Mouse (Mus musculus): ENCODE measurements around the gene Usp30. TPM values are rescaled to one million over a fixed set of nuclear protein-coding genes. Genes with fewer than 3 reads are reported as not detected.

Usp30 gene
- total RNA-seq, 2 experiments from 2014 or later = 7.2 to 8.2 TPM

DNA sequence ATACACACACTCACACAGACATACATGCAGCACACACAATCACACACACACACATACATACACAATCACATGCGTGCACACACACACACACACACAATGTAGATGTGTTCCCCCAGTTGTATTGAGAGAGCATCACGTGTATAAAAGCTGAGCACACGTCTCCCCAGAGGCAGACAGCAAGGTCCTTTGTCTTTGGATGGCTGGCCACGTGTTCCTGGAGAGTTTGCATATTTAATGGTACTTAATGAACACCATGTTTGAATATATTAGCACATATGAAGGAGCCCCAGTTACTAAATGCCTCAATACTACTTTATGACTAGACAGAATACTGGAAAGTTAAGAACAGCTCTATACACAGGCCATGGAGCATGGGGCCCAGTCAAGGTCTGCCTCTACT lies 1.3 kb upstream of the Usp30 start:
- no peak for DNase-seq (ENCODE audit: low spot score)

DNA sequence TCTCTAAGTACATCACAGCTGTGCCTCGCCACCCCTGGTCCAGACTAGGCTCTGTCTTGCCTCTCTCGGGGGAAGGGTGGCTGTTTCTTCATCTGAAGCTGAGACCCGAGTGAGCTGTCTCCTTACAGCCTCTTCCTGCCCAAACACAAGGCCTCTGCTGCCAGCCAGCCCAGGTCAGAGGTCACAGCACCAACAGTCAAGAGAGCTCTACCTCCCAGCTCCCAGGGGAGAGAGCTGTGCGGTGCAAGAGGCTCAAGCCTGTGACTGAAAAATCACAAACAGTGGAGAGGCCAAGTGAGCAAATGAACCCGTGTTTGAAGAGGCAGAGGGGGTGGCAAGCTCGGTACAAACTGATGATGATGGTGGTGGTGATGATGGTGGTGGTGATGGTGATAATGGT lies 1.3 kb downstream of the Usp30 start:
- no peak for DNase-seq (ENCODE audit: low spot score)

- no peak for DNase-seq (ENCODE audit: low spot score)
Observed at GRCm38 (mm10) chr5:114067543-114067942, 2.3 kb downstream of the Usp30 start.

DNA sequence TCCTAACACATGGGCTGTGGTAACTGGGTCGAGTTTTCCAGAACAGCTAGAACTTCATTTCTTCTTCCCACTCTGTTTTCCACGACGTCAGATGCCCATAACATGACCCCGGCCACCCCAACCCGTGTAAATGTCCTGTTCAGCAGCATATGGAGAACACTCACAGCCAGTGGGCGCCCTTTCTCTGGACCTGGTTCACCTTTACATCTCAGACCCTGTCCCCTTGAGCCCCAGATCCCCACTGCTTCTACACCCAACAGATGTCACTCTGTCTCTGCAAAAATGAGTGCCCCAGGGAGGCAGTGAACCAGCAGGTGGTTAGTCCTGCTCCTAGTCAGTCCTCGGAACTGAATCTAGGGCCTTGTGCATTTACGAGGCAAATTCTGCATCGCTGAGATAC lies 2.7 kb downstream of the Usp30 start:
- no peak for DNase-seq (ENCODE audit: low spot score)

- no peak for DNase-seq (ENCODE audit: low spot score)
Observed at GRCm38 (mm10) chr5:114070858-114071257, 5.6 kb downstream of the Usp30 start.

DNA sequence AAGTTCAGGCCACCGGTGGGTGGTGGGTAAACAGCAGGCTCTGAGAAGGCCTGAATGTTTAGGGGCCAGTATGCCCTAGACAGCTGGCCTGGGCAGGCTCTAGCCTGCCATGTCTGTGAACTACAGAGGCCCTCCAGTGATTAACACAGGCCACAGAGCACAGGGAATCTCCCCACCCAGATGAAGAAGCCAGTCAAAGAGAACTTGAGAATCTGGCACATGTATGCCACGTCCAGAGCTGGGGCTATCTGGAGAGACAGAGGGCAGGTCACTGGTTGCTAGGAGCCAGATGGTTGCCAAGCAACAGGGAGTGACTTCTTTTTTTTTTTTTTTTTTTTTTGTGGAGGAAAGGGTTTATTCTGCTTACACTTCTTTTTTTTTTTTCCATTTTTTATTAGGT lies 7.0 kb downstream of the Usp30 start:
- DNase-seq (ENCODE audit: low spot score) = no peak

- DNase-seq (ENCODE audit: low spot score) = no peak
Observed at GRCm38 (mm10) chr5:114077009-114077408, 11.7 kb downstream of the Usp30 start.

DNA sequence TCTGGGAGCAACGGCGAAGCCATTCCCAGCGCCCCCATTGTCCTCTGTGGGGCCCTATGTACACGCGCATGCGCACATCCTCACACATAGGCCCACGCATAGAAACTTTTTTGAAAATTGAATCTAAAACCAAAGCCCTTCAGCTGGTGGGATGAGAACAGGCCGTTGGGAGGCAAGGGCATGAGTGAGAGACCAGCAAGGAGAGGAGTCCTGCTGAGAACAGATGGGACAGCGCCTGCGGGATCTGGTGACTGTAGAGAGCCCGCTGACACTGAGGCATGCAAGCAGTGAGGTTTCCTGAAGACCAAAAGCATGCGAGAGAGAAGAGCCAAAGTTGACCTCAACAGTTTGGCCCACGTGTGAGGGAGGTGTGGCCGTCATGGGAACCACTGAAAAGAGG lies 20.2 kb downstream of the Usp30 start:
- no peak for DNase-seq (ENCODE audit: low spot score)

GRCm38 (mm10) chr5:114087875-114088480 lies 22.7 kb downstream of the Usp30 start:
- DNase-seq (ENCODE audit: low spot score) = no peak

- DNase-seq (ENCODE audit: low spot score) = no peak
Observed at GRCm38 (mm10) chr5:114090421-114091013, 25.3 kb downstream of the Usp30 start.

DNA sequence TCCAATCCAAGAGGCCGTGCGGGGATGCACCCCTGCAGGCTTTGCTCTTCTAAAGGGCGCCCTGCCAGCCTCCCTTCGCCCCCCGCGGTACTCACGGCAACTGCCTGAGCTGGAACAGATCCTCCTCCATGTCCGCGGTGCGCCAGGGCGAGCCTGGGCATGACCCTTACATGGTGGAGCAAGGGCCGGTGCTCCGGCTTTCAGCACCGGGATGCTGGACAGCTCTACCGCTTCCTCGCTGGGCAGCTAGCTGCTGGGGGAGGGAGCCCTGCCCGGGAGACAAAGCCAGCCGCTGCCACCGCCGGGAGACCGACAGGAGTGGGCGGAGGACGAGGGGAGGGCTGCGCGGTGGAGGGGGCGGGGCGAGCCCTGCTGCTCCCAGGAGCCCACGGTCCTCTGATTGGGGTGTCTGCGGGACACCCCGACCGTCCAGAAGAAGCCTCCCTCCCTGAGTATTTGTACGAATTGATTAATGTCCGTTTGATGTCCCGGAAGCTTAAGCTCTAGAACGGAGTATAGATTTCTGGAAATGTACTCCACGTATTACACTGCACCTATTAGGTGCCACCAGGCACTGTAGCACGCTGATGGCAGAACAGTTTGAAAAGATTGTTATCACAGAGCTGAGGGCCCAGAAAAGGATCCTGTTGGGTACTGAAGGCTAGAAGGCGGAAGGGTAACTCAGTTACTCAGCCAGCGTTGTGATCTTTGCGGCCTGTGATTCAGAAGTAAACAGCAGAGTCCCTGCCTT lies 26.0 kb downstream of the Usp30 start, which contains the start of gene Svop:
TSS of gene Svop (minus strand) at position 514 of the 751 bp plus-strand sequence.
- peak; percentile 46 for DNase-seq (ENCODE audit: low spot score)

- DNase-seq (ENCODE audit: low spot score) = peak; percentile 92
Observed at GRCm38 (mm10) chr5:114099709-114100389, 34.6 kb downstream of the Usp30 start.

DNA sequence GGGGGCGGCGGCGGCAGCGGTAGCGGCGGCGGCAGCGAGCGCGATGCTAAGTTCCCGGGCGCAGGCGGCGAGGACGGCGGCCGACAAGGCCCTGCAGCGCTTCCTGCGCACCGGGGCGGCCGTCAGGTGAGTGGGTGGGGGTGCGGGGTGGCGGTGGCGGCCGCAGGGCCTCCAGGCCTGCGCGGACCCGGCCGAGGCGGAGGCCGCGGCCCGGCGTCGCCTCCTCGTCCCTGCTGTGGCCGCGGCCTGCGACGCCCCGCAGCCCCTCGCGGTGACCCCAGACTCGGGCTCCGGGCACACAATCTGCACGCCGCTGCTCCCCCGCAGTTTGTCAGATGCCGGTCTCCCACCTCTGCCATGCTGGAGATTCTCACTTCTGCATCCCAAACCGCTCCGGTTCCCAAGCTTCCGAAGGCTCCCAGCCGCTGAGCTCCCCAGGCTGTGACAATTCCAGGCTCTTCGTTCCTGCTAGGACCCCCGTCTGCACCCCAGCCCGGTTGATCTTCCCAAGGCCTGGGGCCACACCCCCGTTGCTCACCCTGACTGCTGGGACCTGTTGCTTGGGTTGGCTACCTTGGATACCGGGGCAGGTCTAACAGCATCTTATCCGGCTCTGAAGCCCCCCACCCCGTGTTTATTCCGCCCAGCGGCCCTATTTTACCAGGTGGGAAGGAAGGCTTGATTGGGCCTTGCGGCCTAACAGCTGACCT lies 35.3 kb downstream of the Usp30 start:
- DNase-seq (ENCODE audit: low spot score) = no peak

- DNase-seq (ENCODE audit: low spot score) = no peak
Observed at GRCm38 (mm10) chr5:114101873-114102272, 36.6 kb downstream of the Usp30 start.

DNA sequence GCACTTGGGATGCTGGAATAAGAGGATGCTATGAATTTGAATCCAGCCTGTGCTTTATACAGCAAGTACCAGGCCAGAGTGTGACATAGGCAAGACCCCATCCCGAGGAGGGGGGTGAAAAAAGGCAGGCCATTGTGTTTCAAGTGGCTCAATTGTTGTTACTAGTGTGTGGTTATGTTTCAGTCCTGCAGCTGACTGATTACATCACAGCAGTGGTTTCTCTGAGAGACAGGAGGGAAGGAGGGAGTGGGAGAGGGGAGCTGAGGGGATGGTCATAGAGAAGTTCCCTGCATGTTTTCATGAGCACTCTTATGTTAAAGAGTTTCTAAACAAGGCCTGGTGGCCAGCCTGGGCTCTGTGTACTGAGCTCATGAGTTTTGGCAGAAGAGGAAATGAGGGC lies 37.5 kb downstream of the Usp30 start:
- no peak for DNase-seq (ENCODE audit: low spot score)

- DNase-seq (ENCODE audit: low spot score) = no peak
Observed at GRCm38 (mm10) chr5:114106391-114106935, 41.2 kb downstream of the Usp30 start.

DNA sequence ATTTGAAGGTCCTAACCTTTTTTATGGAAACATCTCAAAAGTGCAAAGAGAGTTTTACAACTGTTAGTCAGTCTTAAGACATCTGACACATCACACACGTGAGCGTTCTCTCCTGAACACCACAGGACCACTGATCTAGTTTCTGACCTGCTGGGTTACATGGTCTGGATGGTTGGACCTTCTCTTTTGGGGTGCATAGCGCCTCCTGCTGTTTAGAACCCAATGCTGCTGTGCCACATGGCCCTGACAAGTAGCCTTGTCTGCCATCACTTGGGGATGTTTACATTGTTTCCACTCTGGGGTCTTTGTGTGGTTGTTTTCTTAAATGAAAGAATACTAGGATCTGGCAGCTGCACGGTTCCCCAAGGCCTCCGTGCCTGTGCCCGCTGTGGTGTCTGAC lies 48.1 kb downstream of the Usp30 start:
- no peak for DNase-seq (ENCODE audit: low spot score)

DNA sequence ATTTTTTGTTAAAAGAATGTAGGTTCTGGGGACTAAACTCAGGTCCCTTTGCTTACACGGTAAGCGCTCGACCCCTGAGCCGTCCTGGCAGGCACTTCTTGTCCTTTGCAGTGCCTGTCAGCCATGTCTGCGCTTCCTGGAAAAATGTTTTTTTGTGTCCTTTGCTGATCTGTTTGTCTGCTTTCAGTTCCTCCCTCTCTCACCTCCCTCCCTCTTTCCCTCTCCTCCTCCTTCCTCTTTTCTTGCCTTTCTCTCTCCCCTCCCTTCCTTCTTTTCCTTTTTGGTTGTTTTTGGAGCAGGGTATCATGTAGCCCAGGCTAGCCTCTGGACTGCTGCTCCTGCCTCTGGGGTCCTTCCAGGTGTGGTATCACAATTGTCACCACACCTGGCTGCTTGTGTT lies 49.8 kb downstream of the Usp30 start:
- no peak for DNase-seq (ENCODE audit: low spot score)

DNA sequence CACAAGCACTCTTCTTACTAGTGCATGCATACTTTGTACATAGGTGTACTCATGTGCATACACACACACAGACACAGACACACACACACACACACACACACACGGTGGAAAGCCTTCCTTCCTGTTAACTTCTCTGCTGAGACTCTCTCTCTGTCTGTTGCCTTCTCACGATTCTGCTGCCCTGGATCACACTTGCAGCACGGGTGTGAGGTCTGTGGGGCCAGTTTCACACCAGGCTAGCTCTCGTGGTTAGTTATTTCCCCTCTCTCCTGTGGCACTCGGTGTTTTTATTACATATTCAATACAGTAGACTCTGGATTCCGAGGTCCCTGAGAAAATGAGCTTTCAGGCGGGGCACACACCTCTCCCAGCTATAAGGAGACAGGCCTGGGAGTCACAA lies 51.3 kb downstream of the Usp30 start:
- DNase-seq (ENCODE audit: low spot score) = no peak

- no peak for DNase-seq (ENCODE audit: low spot score)
Observed at GRCm38 (mm10) chr5:114119806-114120205, 54.5 kb downstream of the Usp30 start.

DNA sequence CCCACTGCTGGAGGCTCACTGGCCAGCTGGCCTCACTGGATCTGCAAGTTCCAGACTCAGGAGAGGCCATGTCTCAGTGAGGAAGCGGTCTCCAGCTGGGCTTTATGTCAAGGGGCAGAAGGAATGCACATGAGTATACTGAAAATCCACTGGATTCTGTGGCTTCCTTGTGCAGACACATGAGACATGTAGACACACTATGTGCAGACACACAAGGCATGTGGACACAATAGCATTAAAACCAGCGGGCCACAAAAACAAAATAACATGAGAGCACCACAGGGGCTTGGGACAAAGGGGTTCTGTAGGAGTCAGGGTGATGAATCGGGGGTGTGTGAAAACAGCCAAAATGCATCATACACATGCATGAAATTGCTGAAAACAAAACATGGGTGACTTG lies 60.7 kb downstream of the Usp30 start:
- no peak for DNase-seq (ENCODE audit: low spot score)

Measured in gastrocnemius, adult 18-20 months (tissue).